ENCODE assay signal across 8 mouse cellular contexts in genomic region chr5:93045371-93045714, GRCm38 (mm10). TPM values are rescaled to one million over a fixed set of nuclear protein-coding genes. Genes with fewer than 3 reads are reported as not detected.
A peak's percentile ranks its signal among the peaks of the same experiment; 100 is the strongest.
DNase-seq lines count a peak whose midpoint lies in the region; ATAC-seq and TF ChIP-seq lines count a peak whose summit lies in the region.

No protein-coding gene starts in this region.

- H3K4me2 ChIP-seq in forebrain, embryonic 15.5 days (replicated peaks), result peak overlapping the region; percentile 95
- peak overlapping the region; percentile 60 for H3K4me2 ChIP-seq in liver, embryonic 15.5 days

- DNase-seq in heart, embryonic 10.5 days (ENCODE audit: low spot score), result no peak
- DNase-seq in heart, adult 9 months (ENCODE audit: low spot score in 2 of 2), result no peak
- DNase-seq in ovary, postnatal 14 days (ENCODE audit: low spot score), result no peak
- no peak for DNase-seq in adrenal gland, postnatal 10 days
- no peak for DNase-seq in thymus, postnatal 14 days

- H3K4me3 ChIP-seq in heart, embryonic 10.5 days, result peak overlapping the region; percentile 71
- H3K4me3 ChIP-seq in E14TG2a.4 (replicated peaks; ENCODE audit: low read length), result peak overlapping the region; percentile 86
- H3K4me3 ChIP-seq in forebrain, embryonic 15.5 days, result peak overlapping the region; percentile 48
- H3K4me3 ChIP-seq in liver, embryonic 15.5 days (replicated peaks), result peak overlapping the region; percentile 50

- H3K36me3 ChIP-seq in heart, embryonic 10.5 days, result no peaks in the 10 kb centered on the region
- H3K36me3 ChIP-seq in E14TG2a.4 (ENCODE audit: insufficient read depth, low read length), result no peaks in the 10 kb centered on the region
- no peaks in the 10 kb centered on the region for H3K36me3 ChIP-seq in forebrain, embryonic 15.5 days
- H3K36me3 ChIP-seq in liver, embryonic 15.5 days (replicated peaks), result no peaks in the 10 kb centered on the region

- no peak for TF ChIP-seq CTCF in E14TG2a.4 (conservative IDR thresholded peaks at IDR 0.05; ENCODE audit: low read length)

- no peak; the same call in 1 of the 2 replicates for ATAC-seq in forebrain, embryonic 15.5 days (replicated peaks)
- peak; percentile 43 for ATAC-seq in liver, embryonic 15.5 days (ENCODE audit: insufficient read depth)

- peak overlapping the region; percentile 44; the same call in 1 of the 2 replicates for H3K9ac ChIP-seq in forebrain, embryonic 15.5 days (replicated peaks)
- no peak overlapping the region for H3K9ac ChIP-seq in liver, embryonic 15.5 days

- H3K4me1 ChIP-seq in heart, embryonic 10.5 days, result peaks cover 34% of the 10 kb centered on the region
- peaks cover 26% of the 10 kb centered on the region for H3K4me1 ChIP-seq in E14TG2a.4 (replicated peaks; ENCODE audit: low read depth, low read length)
- peaks cover 25% of the 10 kb centered on the region for H3K4me1 ChIP-seq in forebrain, embryonic 15.5 days
- H3K4me1 ChIP-seq in liver, embryonic 15.5 days (replicated peaks), result no peaks in the 10 kb centered on the region; the same call in 1 of the 2 replicates

- under 1% methylated on average over 19 of the region's 19 CpGs for WGBS in heart, embryonic 10.5 days
- under 1% methylated on average over 19 of the region's 19 CpGs for WGBS in forebrain, embryonic 15.5 days
- WGBS in liver, embryonic 15.5 days (ENCODE audit: insufficient replicate concordance), result 1% methylated on average over 19 of the region's 19 CpGs

- peak overlapping the region; percentile 56 for H3K27ac ChIP-seq in heart, embryonic 10.5 days
- H3K27ac ChIP-seq in forebrain, embryonic 15.5 days (replicated peaks), result no peak overlapping the region
- H3K27ac ChIP-seq in liver, embryonic 15.5 days (replicated peaks), result peak overlapping the region; percentile 48; the same call in 1 of the 2 replicates

- no peaks in the 10 kb centered on the region for H3K9me3 ChIP-seq in heart, embryonic 10.5 days
- H3K9me3 ChIP-seq in E14TG2a.4 (ENCODE audit: low read length), result no peaks in the 10 kb centered on the region
- no peaks in the 10 kb centered on the region for H3K9me3 ChIP-seq in forebrain, embryonic 15.5 days
- H3K9me3 ChIP-seq in liver, embryonic 15.5 days (replicated peaks), result no peaks in the 10 kb centered on the region

- peaks cover 88% of the 10 kb centered on the region for H3K27me3 ChIP-seq in heart, embryonic 10.5 days (ENCODE audit: insufficient read depth, poor library complexity, severe bottlenecking)
- peaks cover 87% of the 10 kb centered on the region for H3K27me3 ChIP-seq in E14TG2a.4 (ENCODE audit: insufficient read depth, low read length)
- H3K27me3 ChIP-seq in forebrain, embryonic 15.5 days, result peaks cover 53% of the 10 kb centered on the region
- H3K27me3 ChIP-seq in liver, embryonic 15.5 days, result peaks cover 68% of the 10 kb centered on the region

RNA-seq across cellular contexts. Expression of gene Sowahb, which starts 0.5 kb away (rescaled TPM):
- 0.73 and 1.2 TPM in 2 replicates for polyA plus RNA-seq in heart, embryonic 10.5 days (2016; fragmentation: Nextera tagmentation; extraction: Ambion mirVana)
- polyA plus RNA-seq in forebrain, embryonic 15.5 days (2015; fragmentation: Nextera tagmentation; extraction: Ambion mirVana), result 0.08 TPM in 1 of 2 replicates, not detected in the other
- 1.1 and 1.4 TPM in 2 replicates for polyA plus RNA-seq in liver, embryonic 15.5 days (2015; fragmentation: Nextera tagmentation; extraction: Ambion mirVana)
- total RNA-seq in adrenal gland, postnatal 10 days (2021), result 1 to 10 TPM in 1 of 2 experiments, under 1 TPM in 1; 0.48 to 1.4 TPM

RNA-seq across cellular contexts. Expression of gene Sept11, which starts 47.9 kb away (rescaled TPM):
- 129 and 153 TPM in 2 replicates for polyA plus RNA-seq in heart, embryonic 10.5 days (2016; fragmentation: Nextera tagmentation; extraction: Ambion mirVana)
- polyA plus RNA-seq in forebrain, embryonic 15.5 days (2015; fragmentation: Nextera tagmentation; extraction: Ambion mirVana), result 174 and 180 TPM in 2 replicates
- 20.6 and 22.9 TPM in 2 replicates for polyA plus RNA-seq in liver, embryonic 15.5 days (2015; fragmentation: Nextera tagmentation; extraction: Ambion mirVana)
- total RNA-seq in adrenal gland, postnatal 10 days (2021), result 10 to 100 TPM; 67.7 to 77.8 TPM
